Mouse (Mus musculus) MEL (cell line): ENCODE measurements around the gene Mcm2.

Experiments used
- CHD1 ChIP-seq: IDR thresholded peaks from 2 replicates; pipeline ENCODE4 v1.6.1; 2012; ENCODE audit warnings: low read depth, mild to moderate bottlenecking, inconsistent platforms, low read length, improper control_type of control experiment
- EP300 ChIP-seq, 2 experiments: IDR thresholded peaks; 2 replicates each; pipeline ENCODE4 v1.6.1; 2011; ENCODE audit warnings: improper control_type of control experiment in 2 of 2, low read length in 2 of 2, low read depth in 1 of 2, mild to moderate bottlenecking in 1 of 2
- GATA1 ChIP-seq: IDR thresholded peaks from 2 replicates; pipeline ENCODE4 v1.6.1; 2011; ENCODE audit warnings: low read depth, low read length, improper control_type of control experiment
- MAFK ChIP-seq: IDR thresholded peaks from 2 replicates; pipeline ENCODE4 v1.6.1; 2011; ENCODE audit warnings: low read depth, mild to moderate bottlenecking, low read length, improper control_type of control experiment, borderline replicate concordance
- MAZ ChIP-seq: IDR thresholded peaks from 2 replicates; pipeline ENCODE4 v1.6.1; 2012; ENCODE audit warnings: low read depth, mild to moderate bottlenecking, inconsistent platforms, low read length, improper control_type of control experiment
- POLR2A ChIP-seq, 2 experiments: IDR thresholded peaks; 2 replicates each; pipeline ENCODE4 v1.6.1; 2011 to 2012; ENCODE audit warnings: low read length in 2 of 2, mild to moderate bottlenecking in 2 of 2, control low read depth in 1 of 2, improper control_type of control experiment in 1 of 2, low read depth in 1 of 2, moderate library complexity in 1 of 2; ENCODE audit not compliant: control insufficient read depth in 1 of 2, insufficient read depth in 1 of 2, poor library complexity in 1 of 2
- SIN3A ChIP-seq: IDR thresholded peaks from 2 replicates; pipeline ENCODE4 v1.6.1; 2012; ENCODE audit warnings: low read length, improper control_type of control experiment, inconsistent platforms
- TCF12 ChIP-seq: IDR thresholded peaks from 2 replicates; pipeline ENCODE4 v1.6.1; 2014; ENCODE audit warnings: low read depth, mild to moderate bottlenecking, inconsistent platforms, low read length, improper control_type of control experiment, moderate library complexity
- ZC3H11A ChIP-seq: IDR thresholded peaks from 2 replicates; pipeline ENCODE4 v1.6.1; 2012; ENCODE audit warnings: low read depth, mild to moderate bottlenecking, inconsistent platforms, low read length, improper control_type of control experiment

GRCm38 (mm10) chr6:88927595-88927994 is 29.0 kb upstream of the Mcm2 start:
- TF ChIP-seq GATA1 (no peak), TCF12 (no peak), EP300 (IDR thresholded peaks at IDR 0.05; ENCODE audit: low read depth in 1 of 2, low read length in 2 of 2) (no peak), POLR2A (IDR thresholded peaks at IDR 0.05; ENCODE audit: control insufficient read depth in 1 of 2, insufficient read depth in 1 of 2, low read depth in 1 of 2, low read length in 2 of 2, poor library complexity in 1 of 2) (no peak), SIN3A (no peak), MAFK (no peak), MAZ (no peak), CHD1 (no peak), ZC3H11A (peak; percentile 68)
